Mouse (Mus musculus): ENCODE measurements at regions not wholly inside any gene's neighbourhood (a gene's known extent, or its start where the extent isn't known, plus 50 kb on each side); places are given as distances from the start of the nearest gene placed in this dataset.

DNA sequence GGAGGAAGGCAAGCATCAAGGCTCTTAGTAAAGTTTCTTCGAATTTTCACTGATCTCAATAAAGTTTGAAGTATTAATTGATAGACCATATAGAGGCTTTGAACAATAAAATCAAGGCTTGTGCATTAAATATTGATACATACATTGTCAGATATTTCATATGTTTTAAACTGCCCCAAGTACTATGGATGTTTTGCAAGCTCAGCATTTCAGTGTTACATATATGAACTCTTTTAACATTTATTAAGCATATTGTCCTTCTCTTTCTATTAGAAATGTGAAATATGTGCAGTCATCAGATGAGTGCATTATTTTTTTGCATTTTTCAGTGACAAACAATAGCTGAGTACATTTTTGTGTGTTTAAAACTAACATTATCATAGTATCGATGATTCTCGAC lies 409.6 kb upstream of the Msl3l2 start:
- no peak for TF ChIP-seq HCFC1 (IDR thresholded peaks at IDR 0.05; ENCODE audit: borderline replicate concordance, insufficient read depth, low read length)
- TF ChIP-seq MAFK (IDR thresholded peaks at IDR 0.05; ENCODE audit: insufficient read depth, low read depth, low read length), result 0 out of 2 replicates have a peak, but pooled peaks have one; percentile 53
- no peak overlapping the region for H3K9ac ChIP-seq (ENCODE audit: insufficient read depth, low read depth, low read length, poor library complexity, severe bottlenecking)
- no peak overlapping the region for H3K27ac ChIP-seq (ENCODE audit: insufficient read depth, low read depth, low read length, poor library complexity, severe bottlenecking)
- no peak for DNase-seq (ENCODE audit: low read depth, low spot score)
- no peaks in the 10 kb centered on the region for H3K9me3 ChIP-seq (ENCODE audit: control insufficient read depth, insufficient read depth, low read depth, low read length)
- H3K4me1 ChIP-seq (ENCODE audit: control insufficient read depth in 2 of 2, insufficient read depth in 2 of 2, low read length in 2 of 2, poor library complexity in 1 of 2), result no peaks in the 10 kb centered on the region
- H3K4me3 ChIP-seq (ENCODE audit: insufficient read depth in 1 of 2, low read depth in 1 of 2, low read length in 2 of 2, poor library complexity in 1 of 2, severe bottlenecking in 1 of 2), result no peak overlapping the region
- in situ Hi-C loops (cut with MboI; ENCODE audit: low sequenced_read_pairs in 2 of 2, unreplicated experiment in 2 of 2), result no loop called here
- H3K36me3 ChIP-seq (ENCODE audit: control insufficient read depth, insufficient read depth, low read length, poor library complexity, severe bottlenecking), result no peaks in the 10 kb centered on the region

DNA sequence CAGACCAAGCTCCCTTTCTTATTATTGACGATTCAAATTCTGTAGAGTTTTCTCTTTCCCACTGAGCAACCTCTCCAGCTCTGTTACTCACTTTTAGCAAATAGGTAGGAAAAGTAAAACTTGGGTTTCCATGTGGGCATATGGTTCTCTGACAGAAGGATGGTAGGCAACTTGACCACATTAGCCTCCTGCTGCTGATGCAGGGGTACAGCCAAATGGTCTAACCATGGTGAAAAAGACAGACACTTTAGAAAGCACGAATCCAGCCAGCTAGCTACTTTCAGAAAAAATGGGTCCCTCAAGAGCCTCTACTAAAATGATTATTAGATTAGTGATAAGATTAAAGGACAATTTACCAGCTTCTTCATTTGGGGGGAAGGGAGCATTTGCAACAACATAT lies 393.3 kb upstream of the Msl3l2 start:
- in situ Hi-C loops (cut with MboI; ENCODE audit: low sequenced_read_pairs in 2 of 2, unreplicated experiment in 2 of 2), result no loop called here
- Histone ChIP-seq H3K9me3 (ENCODE audit: control insufficient read depth, insufficient read depth, low read depth, low read length) (no peaks in the 10 kb centered on the region), H3K9ac (ENCODE audit: insufficient read depth, low read depth, low read length, poor library complexity, severe bottlenecking) (no peak overlapping the region), H3K4me3 (ENCODE audit: insufficient read depth in 1 of 2, low read depth in 1 of 2, low read length in 2 of 2, poor library complexity in 1 of 2, severe bottlenecking in 1 of 2) (no peak overlapping the region), H3K36me3 (ENCODE audit: control insufficient read depth, insufficient read depth, low read length, poor library complexity, severe bottlenecking) (no peaks in the 10 kb centered on the region), H3K4me1 (ENCODE audit: control insufficient read depth in 2 of 2, insufficient read depth in 2 of 2, low read length in 2 of 2, poor library complexity in 1 of 2) (no peaks in the 10 kb centered on the region), H3K27ac (ENCODE audit: insufficient read depth, low read depth, low read length, poor library complexity, severe bottlenecking) (no peak overlapping the region)
- no peak for TF ChIP-seq ZNF384 (IDR thresholded peaks at IDR 0.05; ENCODE audit: low read depth, low read length)
- no peak for TF ChIP-seq MAFK (IDR thresholded peaks at IDR 0.05; ENCODE audit: insufficient read depth, low read depth, low read length)
- no peak for TF ChIP-seq CHD2 (IDR thresholded peaks at IDR 0.05; ENCODE audit: low read depth, low read length)
- TF ChIP-seq HCFC1 (IDR thresholded peaks at IDR 0.05; ENCODE audit: borderline replicate concordance, insufficient read depth, low read length), result no peak
- no peak for DNase-seq (ENCODE audit: low read depth, low spot score)

All from ES-E14 (cell line).